Mouse (Mus musculus): ENCODE measurements at regions not wholly inside any gene's neighbourhood (a gene's known extent, or its start where the extent isn't known, plus 50 kb on each side); places are given as distances from the start of the nearest gene placed in this dataset.
A peak's percentile ranks its signal among the peaks of the same experiment; 100 is the strongest.

GRCm38 (mm10) chrX:108608446-108608845, 56.2 kb downstream of the Gm379 start:
- DNase-seq, result no peak

GRCm38 (mm10) chrX:108599906-108600468, 64.7 kb downstream of the Gm379 start:
- no peak for DNase-seq

- no peak for DNase-seq
These were observed 102.7 kb downstream of the Gm379 start for GRCm38 (mm10) chrX:108561977-108562376.

- DNase-seq, result no peak
These were observed 121.5 kb downstream of the Gm379 start for GRCm38 (mm10) chrX:108543149-108543548.

- no peak for DNase-seq
These were observed 123.3 kb downstream of the Gm379 start for GRCm38 (mm10) chrX:108541410-108541809.

- DNase-seq, result peak; percentile 3
These were observed 127.7 kb downstream of the Gm379 start for GRCm38 (mm10) chrX:108536995-108537394.

All from right cerebral cortex, postnatal 25 days (tissue).